Mouse (Mus musculus): ENCODE data around the gene Plin2. TPM values are rescaled to one million over a fixed set of nuclear protein-coding genes. Genes with fewer than 3 reads are reported as not detected.
A peak's percentile ranks its signal among the peaks of the same experiment; 100 is the strongest.
"Not testable (repeated sequence)": the region's sequence is repeated elsewhere in the genome, so short reads cannot be mapped to it uniquely, and the experiment has no call there.

Plin2 gene
- polyA plus RNA-seq, 1 experiment from 2014 or later: 76.3 TPM

DNA sequence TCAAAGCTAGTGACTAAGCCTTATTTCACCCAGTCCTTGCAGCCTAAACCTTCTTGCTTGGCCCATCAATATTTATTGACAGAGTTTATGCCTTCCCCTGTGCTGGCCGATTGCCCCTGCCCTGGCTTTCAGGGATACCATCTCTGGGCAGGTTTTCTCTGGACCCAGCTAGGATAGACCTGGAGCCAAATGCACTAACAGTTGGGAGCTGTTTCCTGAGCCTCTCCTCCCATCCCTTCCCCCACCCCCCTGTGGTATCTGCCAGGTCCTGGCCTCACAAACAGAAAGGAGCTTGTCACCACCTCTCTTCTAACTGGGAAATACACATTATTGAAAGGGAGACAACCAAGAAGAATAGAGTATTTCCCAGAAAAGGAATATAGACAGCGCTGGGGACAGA is 12.0 kb upstream of the Plin2 start:
- 77% methylated on average over 2 of the region's 2 CpGs for WGBS

DNA sequence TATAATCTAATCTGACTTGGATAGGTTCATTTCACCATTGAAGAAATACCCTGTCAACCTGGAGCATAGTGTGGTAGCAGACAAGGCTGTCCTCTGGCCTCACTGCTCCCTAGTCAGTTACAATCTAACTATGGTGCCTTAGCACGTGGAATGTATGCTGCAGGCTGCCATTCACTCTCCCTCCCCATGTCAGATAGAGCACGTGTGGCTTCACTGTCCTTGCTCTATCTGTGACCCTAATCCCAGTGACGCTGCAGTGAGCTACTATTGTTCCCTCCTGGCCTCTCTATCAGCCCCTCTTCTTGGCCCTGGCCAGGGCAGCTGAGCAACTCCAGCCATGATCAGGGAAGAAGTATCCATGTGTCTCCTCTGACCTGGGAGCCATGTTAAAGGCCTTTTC is 11.6 kb upstream of the Plin2 start:
- Histone ChIP-seq H3K27me3 (replicated peaks) (no peaks in the 10 kb centered on the region), H3K36me3 (no peaks in the 10 kb centered on the region), H3K9ac (no peak overlapping the region), H3K9me3 (no peaks in the 10 kb centered on the region), H3K4me2 (no peak overlapping the region), H3K4me1 (no peaks in the 10 kb centered on the region), H3K4me3 (replicated peaks) (no peak overlapping the region), H3K27ac (no peak overlapping the region)
- ATAC-seq (ENCODE audit: insufficient read depth, low FRiP score, low read depth): no peak
- WGBS: 40% methylated on average over 3 of the region's 3 CpGs

More for the DNA sequence above, 12.0 kb upstream of the Plin2 start:
- no peaks in the 10 kb centered on the region for H3K9me3 ChIP-seq
- ATAC-seq (ENCODE audit: insufficient read depth, low FRiP score, low read depth): no peak
- no peak overlapping the region for H3K27ac ChIP-seq
- H3K4me1 ChIP-seq: no peaks in the 10 kb centered on the region
- H3K4me3 ChIP-seq (replicated peaks): no peak overlapping the region
- no peaks in the 10 kb centered on the region for H3K36me3 ChIP-seq
- no peak overlapping the region for H3K9ac ChIP-seq
- no peaks in the 10 kb centered on the region for H3K27me3 ChIP-seq (replicated peaks)
- H3K4me2 ChIP-seq: no peak overlapping the region

DNA sequence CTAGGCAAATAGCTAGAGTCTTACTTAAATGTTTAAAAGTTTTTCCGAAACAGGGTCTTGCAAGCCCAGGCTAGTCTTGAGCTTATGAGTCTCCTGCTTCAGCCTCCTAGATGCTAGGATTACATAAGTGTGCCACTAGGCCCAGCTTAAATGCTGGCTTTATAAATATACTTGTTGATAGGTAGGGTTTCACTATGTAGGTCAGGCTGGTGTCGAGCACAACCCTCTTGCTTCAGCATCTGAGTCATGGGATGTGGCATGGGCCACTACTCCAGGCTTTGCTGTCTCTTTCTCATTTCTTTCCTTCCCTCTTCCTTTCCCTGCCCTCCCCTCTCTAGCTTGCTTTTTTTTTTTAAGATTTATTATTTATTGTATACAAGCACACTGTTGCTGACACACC is 9.8 kb upstream of the Plin2 start:
- H3K36me3 ChIP-seq: no peaks in the 10 kb centered on the region
- no peak for ATAC-seq (ENCODE audit: insufficient read depth, low FRiP score, low read depth)

DNA sequence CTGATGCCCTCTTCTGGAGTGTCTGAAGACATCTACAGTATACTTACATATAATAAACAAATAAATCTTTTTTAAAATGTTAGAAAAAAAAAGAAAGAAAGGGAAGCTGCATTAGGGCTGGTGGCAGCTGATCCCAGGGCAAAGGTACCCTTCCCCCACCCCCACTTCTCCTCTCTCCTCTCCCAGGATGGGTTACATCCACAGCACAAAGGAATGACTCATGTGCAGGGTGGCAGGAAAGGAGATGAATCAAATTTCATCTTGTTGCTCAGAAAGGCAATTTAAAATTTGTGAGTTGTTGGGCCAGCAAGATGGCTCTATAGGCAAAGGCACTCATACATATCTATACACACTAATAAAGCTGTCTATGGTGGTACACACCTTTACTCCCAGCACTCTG is 6.9 kb upstream of the Plin2 start:
- Histone ChIP-seq H3K4me2 (no peak overlapping the region), H3K27ac (no peak overlapping the region), H3K4me1 (peaks cover 2% of the 10 kb centered on the region; the same call in 1 of the 2 replicates), H3K27me3 (replicated peaks) (no peaks in the 10 kb centered on the region), H3K36me3 (no peaks in the 10 kb centered on the region), H3K4me3 (replicated peaks) (no peak overlapping the region), H3K9ac (no peak overlapping the region), H3K9me3 (no peaks in the 10 kb centered on the region)
- no peak for ATAC-seq (ENCODE audit: insufficient read depth, low FRiP score, low read depth)

More for the DNA sequence above, 9.8 kb upstream of the Plin2 start:
- H3K4me1 ChIP-seq: no peaks in the 10 kb centered on the region
- no peak overlapping the region for H3K9ac ChIP-seq
- H3K4me2 ChIP-seq: no peak overlapping the region
- no peak overlapping the region for H3K27ac ChIP-seq
- H3K9me3 ChIP-seq: no peaks in the 10 kb centered on the region
- H3K4me3 ChIP-seq (replicated peaks): no peak overlapping the region
- no peaks in the 10 kb centered on the region for H3K27me3 ChIP-seq (replicated peaks)
- 81% methylated on average over 2 of the region's 2 CpGs for WGBS

GRCm38 (mm10) chr4:86674739-86675138 is 4.9 kb upstream of the Plin2 start:
- H3K27me3 ChIP-seq (replicated peaks); H3K4me1 ChIP-seq; H3K9me3 ChIP-seq; H3K9ac ChIP-seq; H3K4me2 ChIP-seq; H3K36me3 ChIP-seq; H3K4me3 ChIP-seq (replicated peaks); H3K27ac ChIP-seq: not testable (repeated sequence)
- ATAC-seq (ENCODE audit: insufficient read depth, low FRiP score, low read depth): peak; percentile 89

GRCm38 (mm10) chr4:86674150-86674549 is 4.3 kb upstream of the Plin2 start:
- not testable (repeated sequence) for H3K4me1 ChIP-seq; H3K27me3 ChIP-seq (replicated peaks); H3K36me3 ChIP-seq; H3K9me3 ChIP-seq; H3K4me2 ChIP-seq; H3K27ac ChIP-seq; ATAC-seq (ENCODE audit: insufficient read depth, low FRiP score, low read depth); H3K9ac ChIP-seq; H3K4me3 ChIP-seq (replicated peaks)

DNA sequence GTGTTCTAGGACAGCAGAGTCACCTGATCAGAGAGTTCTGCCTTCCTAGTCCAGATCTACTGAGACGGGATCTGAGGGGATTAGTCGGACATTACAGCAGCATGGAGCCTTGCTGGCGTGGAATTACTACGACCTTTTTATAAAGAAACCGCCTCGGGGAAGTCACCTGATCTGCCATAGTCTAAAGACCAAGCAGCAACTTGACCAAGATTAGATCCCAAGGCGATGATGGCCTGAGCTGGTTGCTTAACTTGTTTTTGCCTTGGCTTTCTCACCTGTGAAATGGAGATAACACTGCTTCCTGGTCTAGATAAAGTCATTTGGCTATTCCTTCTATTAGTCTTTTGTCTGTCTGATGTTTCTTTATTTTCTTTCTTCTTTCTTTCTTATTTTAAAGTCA is 2.6 kb upstream of the Plin2 start:
- no peak overlapping the region for H3K4me3 ChIP-seq (replicated peaks)
- H3K9ac ChIP-seq: no peak overlapping the region
- peaks cover 19% of the 10 kb centered on the region; the same call in 1 of the 2 replicates for H3K4me1 ChIP-seq
- H3K9me3 ChIP-seq: no peaks in the 10 kb centered on the region
- ATAC-seq (ENCODE audit: insufficient read depth, low FRiP score, low read depth): no peak
- no peak overlapping the region for H3K27ac ChIP-seq
- no peaks in the 10 kb centered on the region for H3K27me3 ChIP-seq (replicated peaks)
- 77% methylated on average over 7 of the region's 7 CpGs for WGBS
- no peak overlapping the region for H3K4me2 ChIP-seq
- H3K36me3 ChIP-seq: peaks cover 4% of the 10 kb centered on the region; the same call in 1 of the 2 replicates

DNA sequence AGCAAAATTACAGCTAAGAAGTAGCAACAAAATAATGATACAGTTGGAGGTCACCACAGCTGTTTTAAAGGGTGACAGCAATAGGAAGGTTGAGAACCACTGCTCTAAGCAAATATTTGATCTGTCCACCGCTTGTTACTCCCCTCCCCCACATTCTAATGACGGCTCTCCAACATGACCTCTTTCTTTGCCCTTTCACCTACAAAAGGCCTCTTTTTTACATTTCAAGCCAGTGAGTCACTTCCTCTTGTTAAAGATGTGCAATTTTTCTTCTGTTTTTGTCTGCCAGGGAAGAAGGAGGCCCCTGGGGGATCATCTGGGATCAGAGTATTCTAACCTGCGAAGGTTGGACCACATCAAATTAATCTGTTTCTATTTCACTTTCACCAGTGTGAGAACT is 1.9 kb upstream of the Plin2 start:
- Histone ChIP-seq H3K9ac (no peak overlapping the region), H3K27ac (no peak overlapping the region), H3K4me2 (no peak overlapping the region), H3K4me1 (peaks cover 19% of the 10 kb centered on the region; the same call in 1 of the 2 replicates), H3K4me3 (replicated peaks) (no peak overlapping the region), H3K36me3 (peaks cover 4% of the 10 kb centered on the region; the same call in 1 of the 2 replicates), H3K27me3 (replicated peaks) (no peaks in the 10 kb centered on the region), H3K9me3 (no peaks in the 10 kb centered on the region)
- 30% methylated on average over 3 of the region's 3 CpGs for WGBS
- ATAC-seq (ENCODE audit: insufficient read depth, low FRiP score, low read depth): no peak

DNA sequence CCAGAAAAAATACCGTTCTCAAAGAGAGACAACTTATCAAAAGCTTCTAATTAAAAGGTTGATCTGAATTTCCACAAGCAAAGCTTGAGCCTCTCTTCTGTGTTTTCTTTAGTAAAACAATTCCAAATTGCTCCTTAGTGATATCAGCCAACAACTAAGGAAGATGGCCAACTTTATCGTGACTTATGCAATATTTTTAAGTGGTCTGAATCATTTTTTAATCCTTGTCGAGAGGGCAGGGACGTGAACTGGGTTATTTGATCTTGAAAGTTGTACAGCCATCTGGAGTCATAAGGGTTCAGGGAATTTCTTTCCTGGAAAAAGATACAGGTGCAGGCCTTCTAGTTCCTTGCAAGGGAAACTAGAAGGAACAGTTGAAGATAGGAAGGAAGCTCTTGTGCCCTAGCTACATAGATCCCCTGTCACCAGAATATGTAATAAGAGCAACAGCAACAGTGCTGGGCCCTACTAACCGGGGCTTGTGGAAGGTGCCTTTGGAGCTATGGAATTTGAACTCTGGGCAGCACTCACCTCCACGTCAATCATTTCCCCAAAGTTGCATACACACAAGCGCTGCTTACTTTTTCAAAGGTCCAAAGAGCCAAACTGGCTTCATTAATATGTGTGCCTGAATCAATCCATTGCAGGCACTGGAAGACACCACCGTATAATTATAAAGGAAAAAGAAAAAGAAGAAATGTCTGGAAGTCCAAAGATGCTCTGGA is 884 bp upstream of the Plin2 start:
- no peak for ATAC-seq (ENCODE audit: insufficient read depth, low FRiP score, low read depth)
- Histone ChIP-seq H3K9me3 (no peaks in the 10 kb centered on the region), H3K27me3 (replicated peaks) (no peaks in the 10 kb centered on the region), H3K9ac (no peak overlapping the region), H3K4me1 (peaks cover 19% of the 10 kb centered on the region; the same call in 1 of the 2 replicates), H3K36me3 (peaks cover 4% of the 10 kb centered on the region; the same call in 1 of the 2 replicates), H3K27ac (no peak overlapping the region), H3K4me2 (peak overlapping the region; percentile 69; the same call in 1 of the 2 replicates), H3K4me3 (replicated peaks) (no peak overlapping the region)
- WGBS: 67% methylated on average over 8 of the region's 8 CpGs

GRCm38 (mm10) chr4:86669241-86669753 is 563 bp downstream of the Plin2 start:
- Histone ChIP-seq H3K4me3 (replicated peaks) (peak overlapping the region; percentile 73), H3K27ac (peak overlapping the region; percentile 83), H3K4me2 (peak overlapping the region; percentile 69), H3K9ac (peak overlapping the region; percentile 44; the same call in 1 of the 2 replicates), H3K4me1 (peaks cover 19% of the 10 kb centered on the region; the same call in 1 of the 2 replicates)
- ATAC-seq (ENCODE audit: insufficient read depth, low FRiP score, low read depth): peak; percentile 77
- H3K27me3 ChIP-seq (replicated peaks); H3K36me3 ChIP-seq; H3K9me3 ChIP-seq: not testable (repeated sequence)
- 11% methylated on average over 6 of the region's 6 CpGs for WGBS

GRCm38 (mm10) chr4:86668290-86669000 is 1.4 kb downstream of the Plin2 start:
- Histone ChIP-seq H3K4me2 (peak overlapping the region; percentile 69), H3K9ac (no peak overlapping the region), H3K9me3 (no peaks in the 10 kb centered on the region), H3K27me3 (replicated peaks) (no peaks in the 10 kb centered on the region), H3K27ac (no peak overlapping the region), H3K4me3 (replicated peaks) (peak overlapping the region; percentile 73; the same call in 1 of the 2 replicates), H3K4me1 (peaks cover 19% of the 10 kb centered on the region; the same call in 1 of the 2 replicates), H3K36me3 (peaks cover 6% of the 10 kb centered on the region; the same call in 1 of the 2 replicates)
- no peak for ATAC-seq (ENCODE audit: insufficient read depth, low FRiP score, low read depth)
- 93% methylated on average over 14 of the region's 14 CpGs for WGBS

GRCm38 (mm10) chr4:86665596-86665995 is 4.3 kb downstream of the Plin2 start:
- H3K27ac ChIP-seq: no peak overlapping the region
- H3K9ac ChIP-seq: no peak overlapping the region
- H3K4me3 ChIP-seq (replicated peaks): no peak overlapping the region
- H3K27me3 ChIP-seq (replicated peaks): no peaks in the 10 kb centered on the region
- H3K36me3 ChIP-seq: peaks cover 15% of the 10 kb centered on the region
- 70% methylated on average over 3 of the region's 3 CpGs for WGBS
- no peak for ATAC-seq (ENCODE audit: insufficient read depth, low FRiP score, low read depth)
- H3K9me3 ChIP-seq: no peaks in the 10 kb centered on the region
- peaks cover 13% of the 10 kb centered on the region; the same call in 1 of the 2 replicates for H3K4me1 ChIP-seq
- H3K4me2 ChIP-seq: no peak overlapping the region
